Mouse (Mus musculus) right cerebral cortex, postnatal 36 days (tissue): ENCODE measurements at regions not wholly inside any gene's neighbourhood (a gene's known extent, or its start where the extent isn't known, plus 50 kb on each side); places are given as distances from the start of the nearest gene placed in this dataset.
"Not testable (repeated sequence)": the region's sequence is repeated elsewhere in the genome, so short reads cannot be mapped to it uniquely, and the experiment has no call there.

ENCODE experiments used
- DNase-seq, 2 experiments: peaks; one replicate each; pipeline ENCODE4 v3.0.0; 2022; ENCODE audit warnings: low spot score in 2 of 2, mixed read lengths in 1 of 2

DNA sequence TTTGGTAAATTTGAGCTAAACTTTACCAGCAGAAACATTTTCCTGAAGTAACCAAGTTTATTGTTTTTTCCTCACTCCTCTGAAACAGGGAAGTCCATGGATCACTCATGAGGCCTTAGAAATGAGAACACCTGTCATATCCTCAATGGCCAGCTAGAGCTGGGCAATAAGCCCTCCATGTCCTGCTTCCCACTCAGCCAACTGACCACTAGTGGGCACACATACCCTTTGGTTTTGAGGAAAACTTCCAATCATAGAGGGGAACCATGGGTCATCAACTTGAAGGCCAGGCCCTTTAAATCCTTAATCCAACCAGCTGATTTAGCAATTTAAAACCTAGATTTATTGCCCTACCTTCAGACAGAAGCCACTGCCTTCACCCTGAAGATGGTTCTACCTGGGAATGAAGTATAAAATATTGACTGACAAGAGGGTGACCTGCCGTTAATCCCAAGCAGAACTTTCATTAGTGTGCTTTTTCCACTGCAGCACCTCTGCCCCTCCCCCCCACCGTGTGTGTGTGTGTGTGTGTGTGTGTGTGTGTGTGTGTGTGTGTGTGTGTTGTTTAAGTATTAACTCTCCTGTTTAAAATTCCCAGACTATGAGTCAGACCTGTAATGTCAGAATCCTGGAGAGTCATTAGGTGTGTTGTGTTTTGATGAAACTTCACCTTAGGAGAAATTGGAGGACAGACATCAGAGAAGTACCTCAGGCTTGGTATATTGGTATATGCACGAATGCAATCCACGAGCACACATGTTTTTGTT is 312.3 kb downstream of the Hdgfl1 start:
- DNase-seq = no peak

DNA sequence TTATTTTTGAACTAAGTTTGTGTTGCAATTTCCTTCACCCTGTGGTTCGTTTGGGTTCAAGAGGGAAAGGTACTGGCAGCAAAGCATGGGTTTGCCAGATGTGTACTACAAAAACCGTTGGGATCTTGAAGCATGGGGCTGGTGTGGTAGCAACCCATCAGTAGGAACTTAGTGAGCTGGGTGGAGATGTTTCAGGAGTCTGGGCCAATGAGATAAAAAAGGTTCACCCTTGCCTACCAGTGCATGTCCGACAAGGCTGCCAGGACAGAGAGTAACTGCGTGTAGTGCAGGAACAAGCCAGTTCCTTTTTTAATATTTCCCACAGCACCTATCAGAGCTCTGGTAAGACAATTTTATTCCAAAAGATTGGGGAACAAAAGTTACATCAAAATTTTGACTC is 343.3 kb downstream of the Hdgfl1 start:
- no peak for DNase-seq

DNA sequence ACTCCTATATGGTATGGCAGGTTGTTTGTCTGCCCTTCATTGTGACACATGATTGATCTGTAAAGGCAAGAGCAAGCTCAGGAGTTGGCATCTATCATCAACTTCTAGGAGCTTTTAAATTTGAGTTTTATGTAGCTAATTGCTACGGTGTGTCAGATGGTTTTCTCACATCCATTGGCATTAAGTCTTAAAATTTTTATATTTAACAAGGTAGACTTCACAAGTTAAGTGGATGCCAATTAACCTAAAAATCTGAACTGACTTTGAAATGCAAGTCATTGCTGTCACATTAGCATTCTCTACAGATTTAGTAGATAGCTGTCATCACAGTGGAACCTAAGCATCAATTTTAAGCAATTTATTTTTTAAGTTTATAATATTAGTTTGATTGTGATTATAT is 345.5 kb downstream of the Hdgfl1 start:
- no peak for DNase-seq

DNA sequence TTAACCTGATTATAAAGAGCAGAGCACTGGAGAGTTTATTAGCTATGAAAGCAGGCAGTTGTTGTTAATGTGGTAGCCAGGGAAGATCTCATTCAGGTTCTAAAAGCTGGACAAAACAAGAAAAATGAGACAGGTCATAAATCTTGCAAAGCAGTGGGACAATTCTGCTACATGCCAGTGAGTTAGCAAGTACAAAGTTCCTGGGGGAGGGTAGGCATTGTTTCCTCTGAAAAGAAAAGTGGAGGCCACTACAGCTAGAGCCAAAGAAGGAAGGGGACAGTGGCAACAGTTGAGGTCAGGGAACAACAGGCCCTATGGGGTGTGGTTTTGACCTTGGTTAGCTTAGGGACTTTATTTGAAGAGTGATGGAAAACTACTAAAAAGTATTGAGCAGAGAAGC is 364.2 kb downstream of the Hdgfl1 start:
- no peak for DNase-seq

DNA sequence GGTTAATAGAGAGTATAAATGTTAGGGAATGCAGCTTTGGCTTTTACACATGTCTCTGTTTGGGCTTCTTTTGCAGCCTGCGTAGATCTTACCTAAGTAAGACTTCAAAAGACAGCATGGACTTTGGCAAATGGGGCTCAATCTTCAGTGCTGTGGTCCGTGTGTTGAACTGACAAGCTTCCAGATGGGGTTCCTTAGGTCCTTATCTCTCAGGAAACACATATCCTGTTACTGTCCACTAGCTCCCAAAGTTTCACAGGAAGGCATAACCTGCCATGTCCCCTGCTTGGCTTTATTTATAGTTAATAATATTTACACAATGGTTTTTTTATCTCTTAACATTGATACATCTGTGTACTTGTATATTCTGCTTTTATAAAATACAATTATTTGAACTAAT is 365.3 kb downstream of the Hdgfl1 start:
- no peak for DNase-seq

DNA sequence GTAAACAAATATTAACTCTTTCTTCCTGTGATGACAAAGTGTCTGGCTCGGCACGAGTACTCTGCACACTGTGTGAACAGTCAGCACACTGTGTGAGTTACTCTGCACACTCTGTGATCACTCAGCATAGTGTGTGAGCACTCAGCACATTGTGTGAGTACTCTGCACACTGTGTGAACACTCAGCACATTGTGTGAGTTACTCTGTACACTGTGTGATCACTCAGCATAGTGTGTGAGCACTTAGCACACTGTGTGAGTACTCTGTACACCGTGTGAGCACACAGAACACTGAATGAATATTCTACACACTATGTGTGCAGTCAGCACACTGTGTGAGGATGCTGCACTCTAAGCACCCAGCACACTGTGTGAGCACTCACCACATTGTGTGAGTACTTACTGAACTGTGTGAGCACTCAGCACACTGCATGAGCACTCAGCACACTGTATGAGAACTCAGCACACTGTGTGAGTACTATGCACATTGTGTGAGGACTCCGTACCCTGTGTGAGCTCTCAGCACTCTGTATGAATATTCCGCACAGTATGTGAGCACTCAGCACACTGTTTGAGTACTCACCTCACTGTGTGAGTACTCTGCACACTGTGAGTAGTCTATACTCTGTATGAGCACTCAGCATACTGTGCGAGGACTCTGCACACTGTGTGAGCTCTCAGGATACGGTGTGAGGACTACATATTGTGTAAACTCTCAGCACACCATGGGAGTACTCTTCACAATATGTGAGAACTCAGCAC is 381.9 kb downstream of the Hdgfl1 start:
- DNase-seq = no peak

DNA sequence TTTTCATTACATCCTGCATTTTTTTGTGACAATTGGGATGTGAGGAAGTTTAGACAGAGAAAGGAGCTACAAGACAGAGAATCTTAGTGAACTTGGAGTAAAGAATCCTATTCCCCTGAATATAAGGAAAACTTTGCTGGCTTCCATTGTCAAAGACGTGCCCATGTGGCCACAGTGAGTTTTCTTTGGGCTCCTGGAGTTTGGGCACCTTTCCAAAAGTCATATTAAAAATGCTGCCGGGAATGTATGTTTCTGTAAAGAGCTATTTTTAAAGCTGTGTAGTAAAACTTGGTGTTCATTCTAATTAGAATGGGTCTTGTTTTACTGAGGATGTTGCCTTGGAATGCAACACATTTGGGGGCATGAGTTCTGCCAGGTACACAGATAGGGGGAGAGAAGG is 387.3 kb downstream of the Hdgfl1 start:
- no peak for DNase-seq

DNA sequence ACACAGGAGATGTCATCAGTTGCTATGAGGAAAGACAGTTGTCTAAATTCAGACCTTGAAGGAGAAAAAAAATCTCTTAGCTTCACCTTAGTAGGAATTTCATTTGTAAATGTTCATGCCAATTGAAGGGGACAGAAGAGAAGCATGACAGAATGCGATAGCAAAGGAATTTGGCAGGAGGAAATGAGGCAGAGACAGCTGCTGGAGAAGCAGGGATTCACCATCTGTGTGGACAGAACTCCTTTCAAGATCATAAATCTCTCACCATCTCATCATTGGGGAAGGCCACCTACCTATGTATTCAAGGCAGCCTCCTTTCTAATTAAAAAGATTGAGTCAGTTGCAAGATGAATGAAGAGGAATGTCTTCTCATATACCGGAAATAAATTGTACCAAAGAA is 387.8 kb downstream of the Hdgfl1 start:
- no peak for DNase-seq

DNA sequence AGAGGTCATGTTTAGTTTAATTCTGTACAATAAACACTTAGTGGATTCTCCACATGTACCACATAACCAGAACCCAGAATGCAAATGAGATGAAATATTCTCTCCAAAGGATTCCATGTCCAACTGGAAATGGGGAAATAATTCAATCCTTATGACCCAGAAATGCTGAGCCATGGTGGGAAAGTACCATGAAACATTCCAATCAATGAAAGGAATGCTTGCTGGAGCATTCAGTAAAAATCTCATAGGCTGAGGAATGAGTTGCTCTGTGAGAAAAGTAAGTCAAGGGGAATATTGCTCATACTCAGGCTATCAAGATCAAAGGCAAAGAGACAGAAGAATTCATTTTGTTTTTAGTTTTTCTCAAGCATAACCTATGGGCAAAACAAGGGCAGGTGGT is 394.4 kb downstream of the Hdgfl1 start:
- no peak for DNase-seq

DNA sequence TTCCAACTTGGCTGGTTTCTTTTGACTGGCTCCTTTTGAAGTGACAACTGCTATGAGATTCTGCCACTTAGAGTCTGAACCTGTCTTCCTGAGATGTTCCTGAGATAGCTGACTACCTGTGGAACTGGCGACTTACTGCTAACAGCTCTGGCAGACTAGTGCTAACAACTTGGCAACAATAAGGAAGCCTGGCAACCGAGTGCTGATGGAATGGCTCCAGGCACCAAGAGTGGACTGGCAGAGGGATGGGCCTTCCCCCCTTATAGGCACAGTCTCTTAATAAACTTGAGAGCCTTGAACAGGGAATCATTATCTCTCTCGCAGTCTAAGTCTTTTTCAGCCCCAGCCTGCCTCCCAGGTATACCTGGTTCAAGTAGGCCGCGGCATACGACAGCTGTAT is 404.1 kb downstream of the Hdgfl1 start:
- DNase-seq = not testable (repeated sequence)

DNA sequence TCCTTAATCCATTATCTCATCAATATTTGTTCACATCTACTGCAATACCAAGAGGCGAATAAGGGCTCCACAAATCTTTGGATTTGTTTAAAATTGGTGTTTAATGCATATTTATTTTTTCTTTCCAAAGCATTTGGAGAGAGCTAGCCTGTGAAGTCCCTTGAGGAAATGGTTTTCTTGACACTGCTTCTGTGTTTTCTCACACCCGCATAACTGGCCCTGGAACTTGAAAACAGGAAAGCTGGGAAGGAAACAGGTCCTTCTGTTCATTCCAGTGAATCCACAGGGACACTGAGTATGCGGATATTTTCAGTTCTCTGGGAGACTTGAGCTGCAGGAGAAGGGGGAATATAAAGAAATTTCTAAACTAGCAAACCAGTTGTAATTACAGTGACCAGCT is 413.6 kb downstream of the Hdgfl1 start:
- DNase-seq = no peak

DNA sequence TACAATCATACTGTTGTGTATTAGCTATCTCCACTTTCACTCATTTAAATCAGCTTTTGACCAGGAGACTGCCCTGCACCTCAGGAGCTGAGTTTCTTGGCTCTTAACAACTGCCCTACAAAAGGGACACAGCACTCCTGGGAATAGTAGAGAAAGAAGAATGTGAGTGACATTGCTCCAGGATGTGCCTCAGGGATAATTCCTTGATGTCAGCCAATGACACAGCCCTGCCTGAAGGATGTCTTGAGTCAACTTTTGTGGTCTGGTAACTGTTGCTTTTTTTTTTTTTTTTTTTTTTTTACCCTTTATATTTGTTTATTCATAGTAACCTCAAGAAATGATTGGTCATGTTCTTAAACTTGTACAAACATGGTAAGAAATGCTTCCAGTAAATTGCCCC is 415.5 kb downstream of the Hdgfl1 start:
- no peak for DNase-seq

DNA sequence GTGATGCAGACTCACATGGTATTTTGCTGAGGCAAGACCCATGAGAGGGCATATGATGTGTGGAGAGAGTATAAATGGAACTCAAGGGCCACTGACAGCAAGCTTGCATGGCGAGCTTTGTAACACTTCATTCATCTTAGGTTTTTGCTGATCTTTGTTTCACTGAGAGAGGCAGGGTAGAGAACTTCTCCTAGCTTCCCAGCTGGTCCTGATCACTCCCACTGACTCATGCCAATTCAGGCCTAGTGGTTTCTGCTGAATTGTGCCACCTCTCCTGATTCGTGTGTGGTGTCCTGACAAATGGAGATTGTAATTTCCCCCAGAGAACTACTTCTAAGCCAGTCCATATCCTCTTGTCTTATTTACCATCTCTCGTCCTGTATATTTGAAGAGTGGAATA is 419.5 kb downstream of the Hdgfl1 start:
- no peak for DNase-seq

DNA sequence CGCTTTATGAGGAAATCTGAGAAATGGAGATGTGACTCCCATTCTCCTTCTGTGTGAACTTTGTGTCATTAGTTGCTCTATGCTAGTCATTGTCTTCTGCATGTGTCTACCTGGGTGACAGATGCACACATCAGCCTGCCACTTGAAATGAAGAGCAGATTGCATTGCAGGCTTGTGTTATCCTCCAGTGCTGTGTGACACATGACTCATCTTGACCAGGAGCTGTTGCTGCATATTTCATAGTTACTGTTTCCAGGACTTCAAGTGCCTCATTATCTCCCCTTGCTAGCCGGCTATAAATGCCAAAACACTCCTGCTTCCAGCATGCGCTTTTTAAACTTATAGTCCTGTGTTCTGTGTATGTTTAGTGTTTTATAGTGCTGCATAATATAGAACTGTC is 431.2 kb downstream of the Hdgfl1 start:
- peak in 1 of 2 experiments; percentile 0 for DNase-seq

DNA sequence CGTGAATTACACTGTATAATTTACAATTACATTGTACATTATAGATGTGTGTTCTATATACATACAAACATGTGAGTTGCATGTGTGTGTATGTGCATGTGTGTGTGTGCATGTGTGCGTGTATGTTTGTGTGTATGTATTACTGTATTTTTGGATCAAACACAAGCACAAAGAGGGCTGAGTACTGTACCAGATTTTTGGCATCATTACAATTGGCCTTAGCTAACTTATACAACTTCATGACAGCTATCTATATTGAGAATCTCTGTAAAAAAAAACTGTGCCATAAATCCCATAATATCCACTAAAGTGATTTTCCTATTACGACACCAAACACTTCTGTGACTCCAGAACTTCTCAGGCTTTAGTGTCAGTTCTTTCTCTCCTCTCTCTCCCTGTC is 444.9 kb downstream of the Hdgfl1 start:
- no peak for DNase-seq

DNA sequence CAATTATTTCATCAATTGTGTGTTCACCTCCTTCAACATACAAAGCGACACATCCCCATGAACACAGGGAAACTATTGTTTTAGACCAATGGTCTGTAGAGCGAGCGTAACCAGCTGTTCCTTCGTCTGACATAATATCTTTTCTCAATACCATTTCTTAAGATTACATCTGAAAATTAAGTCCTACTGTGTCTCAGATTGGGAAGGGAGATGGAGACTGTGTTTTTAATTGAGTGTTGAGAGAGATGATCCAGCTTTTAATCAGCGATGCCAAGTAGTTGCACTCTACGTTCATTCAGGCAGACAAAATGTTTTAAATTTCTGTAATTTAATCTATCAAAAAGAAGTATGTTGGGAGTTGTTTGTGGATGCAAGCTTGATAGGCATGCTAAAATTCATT is 445.3 kb downstream of the Hdgfl1 start:
- DNase-seq = no peak

DNA sequence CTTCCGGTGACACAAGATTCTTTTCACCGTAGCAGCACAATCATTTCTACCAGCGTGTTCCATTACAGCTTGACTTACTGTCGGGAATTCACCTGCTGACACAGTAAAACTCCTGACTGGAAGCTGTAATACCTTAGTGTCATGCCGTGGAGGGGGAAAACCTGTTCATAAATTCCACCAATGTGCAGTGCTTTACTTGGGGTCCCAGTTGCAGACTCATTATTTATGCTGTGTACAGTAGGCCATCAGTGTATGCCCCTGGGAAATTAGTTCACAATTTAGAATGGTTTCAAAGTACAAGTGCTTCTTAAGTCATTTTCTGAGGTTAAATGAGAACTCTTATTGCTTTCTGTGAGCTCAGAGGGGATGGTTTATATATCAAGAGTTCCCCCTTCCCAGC is 451.4 kb downstream of the Hdgfl1 start:
- no peak for DNase-seq

DNA sequence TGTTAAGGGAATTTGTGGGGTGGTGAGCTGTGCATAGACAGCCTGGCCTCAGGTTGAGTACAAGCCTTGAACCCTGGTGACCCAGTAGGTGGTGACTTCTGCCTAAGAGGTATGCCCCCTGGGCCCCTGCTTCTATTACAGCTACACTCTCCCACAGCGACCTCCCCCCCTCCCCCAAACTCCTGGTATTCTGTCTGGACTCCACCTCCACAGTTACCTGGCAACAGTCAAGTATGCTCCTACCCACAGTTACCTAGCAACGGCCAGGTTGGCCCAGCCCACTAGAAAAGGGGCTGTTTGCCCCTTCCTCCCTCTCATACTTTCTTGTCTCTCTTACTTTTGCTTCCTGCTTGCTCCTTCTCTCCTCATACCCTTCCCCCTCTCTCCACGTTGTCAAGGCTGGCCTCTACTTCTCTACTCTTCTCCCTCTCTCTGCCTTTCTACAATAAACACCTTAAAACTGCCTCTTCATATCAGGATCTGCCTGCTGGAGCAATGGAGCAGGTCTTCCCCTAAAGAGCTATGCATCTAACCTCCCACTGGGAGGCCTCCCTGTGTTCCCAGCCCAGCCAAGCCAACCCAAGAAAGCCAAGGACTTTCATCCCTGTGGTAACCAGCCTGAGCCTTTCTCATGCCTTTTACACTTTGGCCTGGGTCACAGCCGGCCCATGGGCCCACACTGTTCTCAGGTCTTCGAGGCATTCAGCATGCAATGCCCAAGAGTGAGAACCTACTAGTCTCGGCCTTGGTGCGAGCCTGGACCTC is 457.5 kb downstream of the Hdgfl1 start:
- DNase-seq = no peak

DNA sequence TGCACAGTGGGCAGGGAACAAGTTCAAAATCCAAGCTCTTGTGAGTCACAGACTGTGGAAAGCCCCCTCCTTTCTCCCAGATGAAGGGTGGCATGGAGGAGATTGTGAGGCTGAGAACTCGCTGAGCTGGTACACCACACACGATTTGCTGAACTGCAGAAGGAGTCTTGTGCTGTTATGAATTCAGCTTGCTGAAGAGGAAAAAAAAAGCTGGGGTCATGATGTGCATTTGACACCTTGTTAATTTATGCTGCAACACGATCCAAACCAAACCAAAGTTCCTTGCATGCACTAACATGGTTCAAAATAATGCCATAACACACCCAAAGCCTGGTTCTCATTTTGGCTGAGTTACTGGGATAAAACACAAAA is 485.9 kb downstream of the Hdgfl1 start:
- no peak for DNase-seq

DNA sequence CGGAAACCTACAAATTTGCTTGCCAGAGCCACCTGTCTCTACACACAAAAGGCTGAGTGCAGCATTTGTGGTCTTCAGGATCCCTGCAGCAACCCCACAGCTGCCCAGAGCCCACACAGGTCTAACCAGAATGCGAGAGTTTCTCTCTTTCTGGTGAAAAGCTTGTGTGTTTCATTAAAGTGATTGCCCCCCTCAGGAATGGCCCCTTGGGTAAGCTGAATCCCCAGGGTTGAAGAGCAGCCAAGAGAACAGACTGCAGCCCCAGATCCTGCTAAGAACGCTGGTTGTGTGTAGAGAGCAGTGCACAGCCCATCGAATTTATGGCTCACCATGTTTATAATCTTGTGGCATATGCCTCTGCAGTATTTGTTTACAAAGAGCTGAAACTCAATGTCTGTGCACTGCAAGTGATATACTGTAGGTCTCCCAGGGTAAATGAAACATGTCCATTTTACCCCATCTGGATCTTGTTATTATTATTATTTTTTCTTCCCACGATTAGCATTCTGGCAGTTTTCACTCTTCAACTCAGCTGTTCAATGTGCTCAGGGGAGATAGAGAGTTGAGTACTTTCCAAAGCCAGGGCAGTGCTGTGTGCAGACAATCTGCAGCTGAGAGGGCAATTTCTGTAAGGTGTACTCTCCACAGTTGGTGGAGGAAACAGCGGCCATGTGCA is 486.4 kb downstream of the Hdgfl1 start:
- no peak for DNase-seq

DNA sequence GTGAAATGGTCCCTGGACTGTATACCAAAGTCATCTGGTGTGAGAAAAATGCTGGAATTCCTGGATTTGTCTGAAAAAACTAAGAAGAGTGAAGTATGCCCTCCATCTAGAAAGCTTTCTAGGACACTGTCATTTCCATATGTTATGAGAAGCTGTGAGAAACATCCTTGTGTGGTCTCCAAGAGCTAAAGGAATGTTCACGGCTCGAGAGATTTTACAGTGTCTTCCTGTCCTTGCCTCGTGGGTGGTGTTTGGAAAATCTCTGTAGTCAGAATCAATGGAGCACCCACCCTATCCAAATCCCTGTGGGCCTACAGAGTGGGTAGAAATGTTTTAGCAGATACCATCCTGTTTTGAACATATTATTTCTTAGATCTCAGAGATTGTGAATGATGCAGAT is 487.7 kb downstream of the Hdgfl1 start:
- DNase-seq = peak in 1 of 2 experiments; percentile 6

DNA sequence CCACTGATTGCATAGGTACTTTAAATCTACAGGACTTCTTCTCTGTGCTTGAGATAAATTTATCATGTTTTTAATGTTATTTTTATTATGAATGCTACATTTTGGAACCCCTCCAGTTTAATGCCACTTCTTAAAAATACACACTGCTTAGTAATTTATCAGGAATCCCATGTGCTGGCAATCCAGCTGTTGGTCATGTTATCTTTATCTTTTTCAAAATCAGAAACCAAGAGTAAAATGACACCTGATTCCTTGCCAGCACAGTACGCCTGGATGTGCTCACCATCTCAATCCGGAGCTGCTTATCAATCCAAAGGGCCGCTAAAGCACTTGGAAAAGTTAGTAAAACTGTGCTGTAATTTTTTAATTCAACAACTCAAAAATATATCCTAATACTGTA is 497.1 kb downstream of the Hdgfl1 start:
- DNase-seq = no peak
